Mouse (Mus musculus) neutrophil, adult 5-6 weeks (primary cell): ENCODE measurements around the gene Rai1. TPM values are rescaled to one million over a fixed set of nuclear protein-coding genes. Genes with fewer than 3 reads are reported as not detected.

Source experiments
- ATAC-seq: fragments of 151-379, 151-347 bp; 2 replicates; pipeline ENCODE4 v1.8.0; 2017; ENCODE audit warnings: mild to moderate bottlenecking, moderate TSS enrichment; ENCODE audit not compliant: insufficient number of reproducible peaks, poor library complexity, low FRiP score, severe bottlenecking; ENCODE audit errors: extremely low read depth
- total RNA-seq: library from RNA; stranded (forward); fragments of 200-1000 nt; gene quantifications from 2 replicates; pipeline ENCODE4 v1.2.3, GENCODE M21; 2017

Rai1 gene
- total RNA-seq, 1 experiment from 2014 or later = 14.9 TPM

GRCm38 (mm10) chr11:60182116-60182670, 77.4 kb downstream of the Rai1 start:
- ATAC-seq = no peak

- ATAC-seq = no peak
Observed at GRCm38 (mm10) chr11:60182741-60183140, 77.9 kb downstream of the Rai1 start.

GRCm38 (mm10) chr11:60184346-60185325, 79.8 kb downstream of the Rai1 start:
- ATAC-seq = 0 out of 2 replicates have a peak, but pooled peaks have one; percentile 8

- ATAC-seq = peak; percentile 75
Observed at GRCm38 (mm10) chr11:60185396-60186231, 80.8 kb downstream of the Rai1 start.

- no peak for ATAC-seq
Observed at GRCm38 (mm10) chr11:60187070-60187469, 82.3 kb downstream of the Rai1 start.

- no peak for ATAC-seq
Observed at GRCm38 (mm10) chr11:60188275-60188853, 83.6 kb downstream of the Rai1 start.

- no peak for ATAC-seq
Observed at GRCm38 (mm10) chr11:60189501-60190040, 84.8 kb downstream of the Rai1 start.

- no peak for ATAC-seq
Observed at GRCm38 (mm10) chr11:60190055-60190641, 85.3 kb downstream of the Rai1 start.

GRCm38 (mm10) chr11:60192534-60192933, 87.7 kb downstream of the Rai1 start:
- ATAC-seq = no peak

GRCm38 (mm10) chr11:60193556-60193955, 88.7 kb downstream of the Rai1 start:
- ATAC-seq = no peak

GRCm38 (mm10) chr11:60195108-60195507, 90.3 kb downstream of the Rai1 start:
- no peak for ATAC-seq

- no peak for ATAC-seq
Observed at GRCm38 (mm10) chr11:60196344-60196743, 91.5 kb downstream of the Rai1 start.

- no peak for ATAC-seq
Observed at GRCm38 (mm10) chr11:60197998-60198619, 93.3 kb downstream of the Rai1 start.

- no peak for ATAC-seq
Observed at GRCm38 (mm10) chr11:60198651-60199050, 93.8 kb downstream of the Rai1 start.

- peak; percentile 62 for ATAC-seq
Observed at GRCm38 (mm10) chr11:60199702-60200184, 94.9 kb downstream of the Rai1 start.

- ATAC-seq = no peak
Observed at GRCm38 (mm10) chr11:60200384-60200783, 95.6 kb downstream of the Rai1 start.

GRCm38 (mm10) chr11:60202710-60203638, 98.2 kb downstream of the Rai1 start:
- ATAC-seq = no peak
